Mouse (Mus musculus): ENCODE measurements around the gene Ankrd2.

GRCm38 (mm10) chr19:41987206-41987605 is 48.6 kb upstream of the Ankrd2 start:
- no peak for TF ChIP-seq CTCF (IDR thresholded peaks at IDR 0.05; ENCODE audit: low read depth)
- TF ChIP-seq EP300 (IDR thresholded peaks at IDR 0.05; ENCODE audit: low read depth) = no peak

Data from heart, postnatal 0 days (tissue).